Mouse (Mus musculus) hindbrain, embryonic 16.5 days (tissue): ENCODE data around the gene Gm5678. TPM values are rescaled to one million over a fixed set of nuclear protein-coding genes. Genes with fewer than 3 reads are reported as not detected.
A peak's percentile ranks its signal among the peaks of the same experiment; 100 is the strongest.
"Not testable (repeated sequence)": the region's sequence is repeated elsewhere in the genome, so short reads cannot be mapped to it uniquely, and the experiment has no call there.

Experiments
- ATAC-seq: fragments of 200-750 bp; cut with Nextera tagmentation; 2 replicates; pipeline ENCODE4 v1.8.0; 2017; ENCODE audit warnings: moderate TSS enrichment, moderate library complexity
- H3K27ac ChIP-seq: fragments of 300-500 bp; sonication (generic); 2 replicates; pipeline ENCODE4 v1.5.1; 2014; ENCODE audit warnings: low read depth, mild to moderate bottlenecking, control low read depth, low read length, moderate library complexity
- H3K27me3 ChIP-seq: fragments of 300-500 bp; sonication (generic); replicated peaks from 2 replicates; pipeline ENCODE4 v1.6.1; 2014; ENCODE audit warnings: low read length; ENCODE audit not compliant: control insufficient read depth, insufficient read depth
- H3K36me3 ChIP-seq: fragments of 300-500 bp; sonication (generic); 2 replicates; pipeline ENCODE4 v1.6.1; 2014; ENCODE audit warnings: mild to moderate bottlenecking, low read length, moderate library complexity, mixed read lengths; ENCODE audit not compliant: control insufficient read depth, insufficient read depth
- H3K4me1 ChIP-seq: fragments of 300-500 bp; sonication (generic); 2 replicates; pipeline ENCODE4 v1.6.1; 2014; ENCODE audit warnings: low read depth, low read length; ENCODE audit not compliant: control insufficient read depth, insufficient read depth
- H3K4me2 ChIP-seq: fragments of 300-500 bp; sonication (generic); 2 replicates; pipeline ENCODE4 v1.6.1; 2014; ENCODE audit warnings: mild to moderate bottlenecking, low read length, control low read depth, moderate library complexity
- H3K4me3 ChIP-seq: fragments of 300-500 bp; sonication (generic); 2 replicates; pipeline ENCODE4 v1.5.1; 2014; ENCODE audit warnings: mild to moderate bottlenecking, low read length, control low read depth, moderate library complexity
- H3K9ac ChIP-seq: fragments of 300-500 bp; sonication (generic); 2 replicates; pipeline ENCODE4 v1.6.1; 2014; ENCODE audit warnings: low read depth, mild to moderate bottlenecking, control low read depth, low read length, moderate library complexity
- H3K9me3 ChIP-seq: fragments of 300-500 bp; sonication (generic); 2 replicates; pipeline ENCODE4 v1.6.1; 2014; ENCODE audit warnings: mild to moderate bottlenecking, low read length, moderate library complexity; ENCODE audit not compliant: control insufficient read depth
- WGBS: fragments of 180-500 bp; shearing (Covaris S2); extraction: QIAGEN DNeasy Blood & Tissue Kit; methylation state at CpG from one replicate; pipeline ENCODE4 v1.1.7; 2014; 5-methylcytosine and 5-hydroxymethylcytosine counted together
- polyA plus RNA-seq: library from polyadenylated mRNA; unstranded; fragments of >200 nt; fragmentation: Nextera tagmentation; extraction: Ambion mirVana; gene quantifications from 2 replicates; pipeline ENCODE4 v1.2.1, GENCODE M21; 2015

Gene Gm5678
- polyA plus RNA-seq, 1 experiment from 2014 or later, result not detected

DNA sequence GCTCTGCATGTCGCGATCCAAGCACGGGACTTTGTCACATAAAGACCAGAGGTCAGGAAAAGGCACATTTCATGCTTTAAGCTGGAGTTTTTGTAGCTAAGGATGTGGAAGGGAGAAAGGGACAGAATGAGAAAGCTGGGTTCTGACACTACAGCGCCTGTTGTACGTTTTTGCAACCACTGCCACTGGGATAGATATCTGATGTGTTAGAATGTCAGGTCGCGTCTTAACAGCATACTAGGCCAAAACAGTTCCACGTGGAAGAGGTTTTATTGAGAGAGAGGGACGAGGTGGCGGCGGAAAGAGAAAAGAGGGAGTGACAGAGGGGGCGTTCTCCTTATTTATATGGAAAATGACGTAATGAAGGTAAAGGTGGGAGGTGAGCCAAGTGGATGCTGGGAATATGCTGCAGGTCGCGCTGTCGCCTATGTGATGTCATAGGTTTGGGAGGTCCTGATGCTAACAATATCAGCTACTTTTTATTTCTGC, 23.4 kb upstream of the Gm5678 start:
- H3K27ac ChIP-seq, result peak overlapping the region; percentile 94
- WGBS, result 3% methylated on average over 16 of the region's 16 CpGs
- no peaks in the 10 kb centered on the region for H3K36me3 ChIP-seq
- no peaks in the 10 kb centered on the region for H3K27me3 ChIP-seq
- no peaks in the 10 kb centered on the region for H3K9me3 ChIP-seq
- peak overlapping the region; percentile 98 for H3K4me2 ChIP-seq
- peak overlapping the region; percentile 56 for H3K4me3 ChIP-seq
- peaks cover 21% of the 10 kb centered on the region for H3K4me1 ChIP-seq
- peak overlapping the region; percentile 76 for H3K9ac ChIP-seq
- no peak for ATAC-seq

DNA sequence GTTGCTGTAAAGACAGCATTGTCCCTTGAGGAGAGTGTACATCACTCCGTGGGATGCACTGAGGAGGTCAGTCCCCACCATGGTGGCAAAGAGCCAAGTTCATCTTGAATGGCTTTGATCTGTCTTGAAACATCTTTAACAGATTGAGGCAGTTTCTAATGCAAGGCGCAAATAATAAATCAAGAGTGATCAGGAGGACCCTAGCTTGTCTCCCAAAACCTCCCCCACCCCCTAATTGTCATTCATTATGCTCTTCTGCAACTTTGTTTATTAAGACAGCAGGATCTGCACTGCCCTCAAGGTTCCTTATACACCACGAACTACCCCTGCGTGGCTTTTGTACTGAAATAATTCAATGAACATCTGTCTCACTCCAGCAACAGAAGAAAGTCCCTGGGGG, 22.3 kb upstream of the Gm5678 start, which contains the start of gene Cbr1:
Gene Cbr1 (plus strand): TSS at position 301 of the 400 bp plus-strand sequence.
- peak within 1 kb of the TSS; percentile 98 for H3K4me2 ChIP-seq
- no peaks in the 10 kb centered on the region; the same call in 1 of the 2 replicates for H3K36me3 ChIP-seq
- H3K9ac ChIP-seq, result peak within 1 kb of the TSS; percentile 76; the same call in 1 of the 2 replicates
- ATAC-seq, result no peak
- H3K27ac ChIP-seq, result peak within 1 kb of the TSS; percentile 94
- no peaks in the 10 kb centered on the region for H3K27me3 ChIP-seq
- H3K9me3 ChIP-seq, result no peaks in the 10 kb centered on the region
- H3K4me1 ChIP-seq, result peaks cover 21% of the 10 kb centered on the region
- 46% methylated on average over 4 of the region's 4 CpGs for WGBS
- peak within 1 kb of the TSS; percentile 56 for H3K4me3 ChIP-seq

GRCm38 (mm10) chr16:93606146-93606545, 21.8 kb upstream of the Gm5678 start:
- peaks cover 2% of the 10 kb centered on the region for H3K36me3 ChIP-seq
- H3K4me1 ChIP-seq, result peaks cover 21% of the 10 kb centered on the region
- H3K4me2 ChIP-seq, result no peak overlapping the region
- ATAC-seq, result no peak
- no peak overlapping the region for H3K27ac ChIP-seq
- H3K27me3 ChIP-seq, result no peaks in the 10 kb centered on the region
- no peaks in the 10 kb centered on the region for H3K9me3 ChIP-seq
- 92% methylated on average over 7 of the region's 7 CpGs for WGBS
- H3K4me3 ChIP-seq, result no peak overlapping the region
- no peak overlapping the region for H3K9ac ChIP-seq

- H3K36me3 ChIP-seq, result peaks cover 3% of the 10 kb centered on the region
- peak overlapping the region; percentile 84 for H3K27ac ChIP-seq
- H3K4me2 ChIP-seq, result peak overlapping the region; percentile 92
- under 1% methylated on average over 32 of the region's 32 CpGs for WGBS
- peak; percentile 37 for ATAC-seq
- H3K9ac ChIP-seq, result peak overlapping the region; percentile 87
- H3K4me1 ChIP-seq, result peaks cover 21% of the 10 kb centered on the region
- H3K4me3 ChIP-seq, result peak overlapping the region; percentile 72
- H3K9me3 ChIP-seq, result no peaks in the 10 kb centered on the region
- no peaks in the 10 kb centered on the region for H3K27me3 ChIP-seq
These were observed 20.2 kb upstream of the Gm5678 start for GRCm38 (mm10) chr16:93607669-93608101.

DNA sequence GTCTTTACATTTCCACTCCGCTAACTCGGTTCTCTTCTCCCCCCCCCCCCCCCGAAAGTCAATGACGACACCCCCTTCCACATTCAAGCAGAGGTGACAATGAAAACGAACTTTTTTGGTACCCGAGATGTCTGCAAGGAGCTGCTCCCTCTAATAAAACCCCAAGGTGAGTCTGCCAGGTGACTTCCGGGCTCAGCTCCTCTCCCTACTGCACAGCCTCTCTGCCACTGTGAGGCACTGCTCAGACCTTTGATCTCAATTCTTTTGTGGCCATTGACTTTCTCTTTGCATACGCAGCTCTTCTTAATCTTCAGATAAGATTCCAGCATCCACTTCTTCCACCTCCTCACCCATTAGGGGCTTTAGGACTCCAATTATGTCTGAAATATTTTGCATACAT, 19.2 kb upstream of the Gm5678 start:
- Histone ChIP-seq H3K9me3 (no peaks in the 10 kb centered on the region), H3K9ac (no peak overlapping the region), H3K27ac (no peak overlapping the region), H3K4me3 (peak overlapping the region; percentile 72), H3K27me3 (no peaks in the 10 kb centered on the region), H3K4me2 (peak overlapping the region; percentile 92), H3K36me3 (peaks cover 3% of the 10 kb centered on the region), H3K4me1 (peaks cover 18% of the 10 kb centered on the region)
- no peak for ATAC-seq
- WGBS, result 70% methylated on average over 8 of the region's 8 CpGs

DNA sequence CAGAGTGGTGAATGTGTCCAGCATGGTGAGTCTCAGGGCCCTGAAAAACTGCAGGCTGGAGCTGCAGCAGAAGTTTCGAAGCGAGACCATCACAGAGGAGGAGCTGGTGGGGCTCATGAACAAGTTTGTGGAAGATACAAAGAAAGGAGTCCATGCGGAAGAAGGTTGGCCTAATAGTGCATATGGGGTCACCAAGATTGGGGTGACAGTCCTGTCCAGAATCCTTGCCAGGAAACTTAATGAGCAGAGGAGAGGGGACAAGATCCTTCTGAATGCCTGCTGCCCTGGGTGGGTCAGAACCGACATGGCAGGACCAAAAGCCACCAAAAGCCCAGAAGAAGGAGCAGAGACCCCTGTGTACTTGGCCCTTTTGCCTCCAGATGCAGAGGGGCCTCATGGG, 18.1 kb upstream of the Gm5678 start:
- no peak for ATAC-seq
- Histone ChIP-seq H3K27me3 (no peaks in the 10 kb centered on the region), H3K27ac (no peak overlapping the region), H3K9me3 (no peaks in the 10 kb centered on the region), H3K4me1 (peaks cover 11% of the 10 kb centered on the region), H3K4me2 (no peak overlapping the region), H3K9ac (no peak overlapping the region), H3K36me3 (peaks cover 3% of the 10 kb centered on the region), H3K4me3 (no peak overlapping the region)
- WGBS, result 97% methylated on average over 4 of the region's 4 CpGs

DNA sequence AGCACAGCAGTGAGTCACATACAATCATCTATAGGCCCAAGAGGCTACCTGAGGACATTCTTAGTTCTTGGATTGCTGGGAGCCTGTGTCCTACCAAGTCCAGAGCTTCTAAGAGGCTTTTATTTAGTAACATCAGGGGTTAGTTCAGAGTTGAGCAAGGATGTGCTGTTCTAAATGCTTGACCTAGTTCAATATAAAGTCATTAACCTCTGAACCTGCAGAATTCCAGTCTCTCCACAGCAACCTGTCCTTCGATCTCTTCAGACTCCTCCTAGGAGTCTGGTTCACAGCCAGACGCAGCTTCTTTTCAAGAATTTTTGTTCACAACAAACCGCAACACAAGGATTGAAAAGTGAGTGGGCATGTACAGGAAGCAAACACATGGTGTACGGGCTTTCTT, 16.9 kb upstream of the Gm5678 start:
- no peak for ATAC-seq
- Histone ChIP-seq H3K4me3 (no peak overlapping the region), H3K4me2 (no peak overlapping the region), H3K27ac (no peak overlapping the region), H3K9ac (no peak overlapping the region), H3K36me3 (peaks cover 3% of the 10 kb centered on the region), H3K9me3 (no peaks in the 10 kb centered on the region), H3K4me1 (peaks cover 10% of the 10 kb centered on the region), H3K27me3 (no peaks in the 10 kb centered on the region)
- WGBS, result 96% methylated on average over 4 of the region's 4 CpGs

- H3K4me3 ChIP-seq, result no peak overlapping the region
- H3K27me3 ChIP-seq, result no peaks in the 10 kb centered on the region
- ATAC-seq, result no peak
- H3K4me2 ChIP-seq, result no peak overlapping the region
- H3K4me1 ChIP-seq, result no peaks in the 10 kb centered on the region
- H3K9me3 ChIP-seq, result no peaks in the 10 kb centered on the region
- no peak overlapping the region for H3K9ac ChIP-seq
- no peak overlapping the region for H3K27ac ChIP-seq
- peaks cover 3% of the 10 kb centered on the region for H3K36me3 ChIP-seq
- WGBS, result 45% methylated on average over 5 of the region's 5 CpGs
These were observed 12.6 kb upstream of the Gm5678 start for GRCm38 (mm10) chr16:93615118-93615870.

DNA sequence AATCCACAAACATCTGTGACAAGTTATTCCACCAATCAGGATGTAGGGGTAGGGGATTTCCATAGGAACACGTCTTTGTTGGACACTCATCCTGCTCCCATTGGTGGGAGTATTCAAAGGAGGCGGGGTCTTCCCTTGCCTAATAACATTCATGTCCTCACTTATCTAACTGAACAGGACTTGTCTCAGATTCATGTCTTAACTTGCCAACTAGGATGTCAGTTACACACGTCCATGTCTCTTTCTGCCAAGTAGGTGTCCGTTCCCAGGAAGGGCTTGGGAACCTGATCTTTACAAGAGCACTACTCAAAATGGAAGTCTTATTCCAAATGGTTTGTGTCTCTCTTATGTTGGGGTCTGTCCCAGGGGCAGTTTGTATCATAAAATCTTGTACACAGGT, 4.1 kb upstream of the Gm5678 start:
- not testable (repeated sequence) for H3K4me3 ChIP-seq, ATAC-seq, H3K4me1 ChIP-seq, H3K27ac ChIP-seq, H3K4me2 ChIP-seq, H3K9me3 ChIP-seq, H3K27me3 ChIP-seq, H3K9ac ChIP-seq, H3K36me3 ChIP-seq
- WGBS, result 88% methylated on average over 4 of the region's 4 CpGs
